Mouse (Mus musculus) kidney, embryonic 16.5 days (tissue): ENCODE measurements around the gene Angptl4. TPM values are rescaled to one million over a fixed set of nuclear protein-coding genes. Genes with fewer than 3 reads are reported as not detected.

Source experiments
- ATAC-seq: fragments of 200-750 bp; cut with Nextera tagmentation; 2 replicates; pipeline ENCODE4 v1.8.0; 2017; ENCODE audit warnings: moderate TSS enrichment; ENCODE audit not compliant: low FRiP score, low TSS enrichment
- H3K27ac ChIP-seq: fragments of 300-500 bp; sonication (generic); 2 replicates; pipeline ENCODE4 v1.5.1; 2014; ENCODE audit warnings: low read length
- H3K27me3 ChIP-seq: fragments of 300-500 bp; sonication (generic); 2 replicates; pipeline ENCODE4 v1.6.1; 2014; ENCODE audit warnings: low read length, control low read depth, mixed read lengths; ENCODE audit not compliant: insufficient read depth
- H3K36me3 ChIP-seq: fragments of 300-500 bp; sonication (generic); 2 replicates; pipeline ENCODE4 v1.6.1; 2014; ENCODE audit warnings: low read length, control low read depth, mixed read lengths; ENCODE audit not compliant: insufficient read depth
- H3K4me1 ChIP-seq: fragments of 300-500 bp; sonication (generic); 2 replicates; pipeline ENCODE4 v1.6.1; 2014; ENCODE audit warnings: low read length, control low read depth, mixed read lengths; ENCODE audit not compliant: insufficient read depth
- H3K4me2 ChIP-seq: fragments of 300-500 bp; sonication (generic); replicated peaks from 2 replicates; pipeline ENCODE4 v1.6.1; 2014; ENCODE audit warnings: low read depth, low read length
- H3K4me3 ChIP-seq: fragments of 300-500 bp; sonication (generic); 2 replicates; pipeline ENCODE4 v1.5.1; 2014; ENCODE audit warnings: mild to moderate bottlenecking, low read length
- H3K9ac ChIP-seq: fragments of 300-500 bp; sonication (generic); replicated peaks from 2 replicates; pipeline ENCODE4 v1.6.1; 2014; ENCODE audit warnings: low read length
- H3K9me3 ChIP-seq: fragments of 300-500 bp; sonication (generic); 2 replicates; pipeline ENCODE4 v1.6.1; 2016; ENCODE audit warnings: low read length, control low read depth
- whole genome bisulfite sequencing: fragments of 180-500 bp; shearing (Covaris S2); extraction: QIAGEN DNeasy Blood & Tissue Kit; methylation state at CpG from one replicate; pipeline ENCODE4 v1.1.7; 2014; 5-methylcytosine and 5-hydroxymethylcytosine counted together
- polyA plus RNA-seq: library from polyadenylated mRNA; unstranded; fragments of >200 nt; fragmentation: Nextera tagmentation; extraction: Ambion mirVana; gene quantifications from 2 replicates; pipeline ENCODE4 v1.2.1, GENCODE M21; 2015

Gene Angptl4
- polyA plus RNA-seq, 1 experiment from 2014 or later: 29.5 TPM

DNA sequence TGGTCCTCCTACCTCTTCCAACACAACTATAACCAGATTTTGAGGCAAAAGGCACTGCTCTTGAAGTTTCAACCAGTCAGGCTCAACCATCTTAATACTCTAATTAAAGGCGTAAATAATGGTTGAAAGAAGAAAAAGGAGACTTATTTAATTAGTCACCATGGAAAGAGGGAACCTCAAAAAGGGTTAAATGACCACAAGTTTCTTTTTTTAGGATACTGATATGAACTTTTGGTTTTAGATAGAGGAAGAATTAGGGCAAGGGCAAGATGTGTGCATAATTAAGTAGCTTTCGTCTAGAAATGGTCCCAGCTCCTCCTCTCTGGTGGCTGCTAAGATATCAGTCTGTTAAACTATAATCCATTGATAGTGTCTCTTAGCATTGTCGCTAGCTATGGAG, 15.2 kb downstream of the Angptl4 start:
- Histone ChIP-seq H3K9ac (no peak overlapping the region), H3K4me3 (no peak overlapping the region), H3K27me3 (no peaks in the 10 kb centered on the region), H3K4me2 (no peak overlapping the region), H3K9me3 (no peaks in the 10 kb centered on the region), H3K4me1 (no peaks in the 10 kb centered on the region), H3K36me3 (no peaks in the 10 kb centered on the region), H3K27ac (no peak overlapping the region)
- no peak for ATAC-seq
- 63% methylated on average over 3 of the region's 3 CpGs for WGBS

DNA sequence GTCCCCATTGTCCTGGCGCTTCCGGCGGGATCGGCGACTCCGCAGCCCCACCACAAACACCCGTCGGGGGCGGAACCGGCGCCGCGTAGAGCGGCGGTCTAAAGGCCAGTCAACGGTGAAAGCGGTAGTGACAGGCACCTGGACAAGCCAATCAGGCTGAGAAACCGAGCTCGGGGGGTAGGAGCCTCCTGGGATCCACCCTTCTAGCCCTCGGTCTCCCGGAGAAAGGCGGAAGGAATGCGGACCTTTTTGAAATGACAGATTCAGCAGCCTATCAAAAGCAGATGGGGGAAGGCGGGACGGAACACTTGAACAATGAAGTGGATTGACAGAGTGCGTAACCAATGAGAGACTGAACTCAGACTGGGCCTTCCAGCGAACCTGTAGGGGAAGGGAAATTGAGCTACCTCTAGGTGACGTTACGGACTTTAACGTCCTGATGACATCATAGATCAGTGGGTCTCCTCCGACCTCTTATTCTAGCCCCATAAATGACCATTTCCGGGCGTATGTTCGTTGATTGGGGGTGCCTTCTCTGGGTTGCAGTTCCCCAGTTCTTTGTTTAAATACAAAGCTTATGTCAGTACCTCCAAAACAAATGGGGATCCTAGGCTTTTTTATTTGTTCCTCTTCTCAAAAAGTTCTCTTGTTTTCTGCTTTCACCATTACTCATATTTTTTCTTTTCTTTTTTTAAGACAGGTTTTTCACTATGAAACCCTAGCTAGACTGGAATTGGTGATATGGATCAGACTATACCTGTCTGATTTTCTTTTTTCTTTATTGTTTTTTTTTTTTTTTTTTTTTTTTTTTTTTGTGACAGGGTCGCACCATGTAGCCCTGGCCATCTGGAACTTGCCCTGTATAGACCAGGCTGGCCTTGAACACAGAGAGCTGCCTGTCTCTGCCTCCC, 21.1 kb downstream of the Angptl4 start, which contains the start of gene Rab11b:
Gene Rab11b, minus strand, starts transcription at position 276 of the 911 bp plus-strand sequence.
- 2% methylated on average over 35 of the region's 35 CpGs for WGBS

DNA sequence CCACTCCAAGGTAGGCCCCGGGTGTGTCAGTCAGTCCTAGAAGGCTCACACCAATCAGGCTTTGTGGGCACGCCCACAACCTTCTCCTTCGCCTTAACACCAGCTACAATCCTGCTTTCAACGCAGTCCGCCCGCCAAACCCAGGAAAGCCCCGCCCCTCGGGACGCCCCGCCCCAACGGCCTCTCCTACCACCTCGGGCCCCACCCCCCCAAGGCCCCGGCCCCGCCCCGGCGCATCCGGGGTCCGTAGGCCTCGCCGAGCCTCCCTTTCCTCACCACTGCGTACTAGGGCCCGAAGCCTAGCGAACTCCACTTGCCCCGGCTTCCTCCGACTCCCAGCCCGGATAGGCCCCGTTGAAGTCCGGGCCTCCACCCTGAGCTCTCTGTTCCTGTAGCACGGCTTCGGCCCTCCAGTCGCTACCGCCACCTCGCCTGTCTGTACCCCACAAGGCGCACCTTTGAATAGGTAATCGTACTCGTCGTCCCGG, 21.8 kb downstream of the Angptl4 start:
- Histone ChIP-seq H3K4me3 (peak overlapping the region; percentile 74), H3K9ac (peak overlapping the region; percentile 98)
- under 1% methylated on average over 24 of the region's 38 CpGs for WGBS

More for the DNA sequence above, 21.1 kb downstream of the Angptl4 start, which contains the start of gene Rab11b:
- Histone ChIP-seq H3K27me3 (no peaks in the 10 kb centered on the region), H3K4me2 (peak within 1 kb of the TSS; percentile 90), H3K9me3 (no peaks in the 10 kb centered on the region), H3K36me3 (peaks cover 2% of the 10 kb centered on the region; the same call in 1 of the 2 replicates), H3K9ac (peak within 1 kb of the TSS; percentile 98), H3K27ac (peak within 1 kb of the TSS; percentile 100), H3K4me1 (peaks cover 39% of the 10 kb centered on the region), H3K4me3 (peak within 1 kb of the TSS; percentile 74)
- ATAC-seq: peak; percentile 100

DNA sequence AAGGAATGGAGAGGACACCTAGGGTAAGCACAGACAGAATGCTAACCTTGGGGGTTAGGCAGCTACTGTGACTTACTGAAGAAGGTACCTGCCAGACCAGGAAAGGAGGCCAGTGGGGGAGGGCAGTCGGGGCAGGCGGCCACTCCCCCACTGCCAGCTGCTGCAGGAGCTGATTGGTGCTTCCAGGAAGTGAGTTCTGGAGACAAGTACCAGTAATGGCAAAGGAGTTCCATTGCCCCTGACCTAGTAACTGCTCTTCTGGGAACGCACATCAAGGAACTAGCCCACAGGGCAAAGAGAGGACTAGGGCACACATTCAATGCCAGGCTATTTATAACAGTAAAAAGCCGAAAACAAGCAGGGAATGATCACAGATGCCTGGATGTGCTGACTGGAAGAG, 24.4 kb downstream of the Angptl4 start:
- H3K4me2 ChIP-seq: no peak overlapping the region
- no peak overlapping the region for H3K27ac ChIP-seq
- 51% methylated on average over 4 of the region's 4 CpGs for WGBS
- no peaks in the 10 kb centered on the region for H3K27me3 ChIP-seq
- no peak overlapping the region for H3K4me3 ChIP-seq
- ATAC-seq: no peak
- H3K9ac ChIP-seq: no peak overlapping the region
- peaks cover 42% of the 10 kb centered on the region for H3K4me1 ChIP-seq
- H3K9me3 ChIP-seq: no peaks in the 10 kb centered on the region
- H3K36me3 ChIP-seq: peaks cover 3% of the 10 kb centered on the region; the same call in 1 of the 2 replicates

More for the DNA sequence above, 21.8 kb downstream of the Angptl4 start:
- peak; percentile 91 for ATAC-seq
- Histone ChIP-seq H3K36me3 (peaks cover 3% of the 10 kb centered on the region; the same call in 1 of the 2 replicates), H3K27ac (peak overlapping the region; percentile 100), H3K9me3 (no peaks in the 10 kb centered on the region), H3K27me3 (no peaks in the 10 kb centered on the region), H3K4me2 (peak overlapping the region; percentile 90), H3K4me1 (peaks cover 42% of the 10 kb centered on the region)

DNA sequence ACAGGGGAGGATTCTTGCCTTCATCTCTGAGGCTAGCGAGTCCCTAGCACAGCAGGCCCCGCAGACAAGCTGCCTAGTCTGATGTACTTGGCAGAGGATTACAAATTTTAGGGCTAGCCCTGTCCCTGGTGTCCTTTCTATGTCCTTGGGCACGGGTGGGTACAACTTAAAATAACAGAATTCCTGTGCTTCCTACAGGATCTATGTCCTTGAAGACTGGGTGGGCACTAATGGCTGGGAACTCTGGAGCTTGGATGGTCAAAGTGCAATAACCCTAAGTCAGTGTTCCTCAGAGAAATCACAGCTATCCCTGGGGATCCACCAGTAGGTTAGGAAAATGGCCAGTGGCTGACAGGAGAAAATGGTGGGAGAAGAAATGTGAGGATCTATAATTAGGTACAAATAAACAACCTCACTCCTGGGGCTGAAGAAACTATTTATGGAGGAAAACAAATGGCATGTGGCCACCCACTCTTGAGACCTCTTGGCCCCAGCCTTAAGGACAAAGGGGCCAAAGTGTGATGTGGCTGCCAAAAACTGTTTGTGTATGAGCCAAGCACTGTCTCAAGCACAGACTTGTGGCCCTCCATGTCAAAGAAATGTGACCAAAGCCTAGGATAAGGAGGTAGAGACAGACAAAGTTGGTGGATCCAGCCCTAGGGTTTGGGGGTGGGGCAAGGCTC, 25.4 kb downstream of the Angptl4 start:
- no peak overlapping the region for H3K4me2 ChIP-seq
- H3K9me3 ChIP-seq: no peaks in the 10 kb centered on the region
- WGBS: 86% methylated on average over 3 of the region's 3 CpGs
- ATAC-seq: no peak
- H3K27me3 ChIP-seq: no peaks in the 10 kb centered on the region
- no peak overlapping the region for H3K9ac ChIP-seq
- peaks cover 4% of the 10 kb centered on the region; the same call in 1 of the 2 replicates for H3K36me3 ChIP-seq
- peak overlapping the region; percentile 30; the same call in 1 of the 2 replicates for H3K27ac ChIP-seq
- no peak overlapping the region for H3K4me3 ChIP-seq
- H3K4me1 ChIP-seq: peaks cover 42% of the 10 kb centered on the region

DNA sequence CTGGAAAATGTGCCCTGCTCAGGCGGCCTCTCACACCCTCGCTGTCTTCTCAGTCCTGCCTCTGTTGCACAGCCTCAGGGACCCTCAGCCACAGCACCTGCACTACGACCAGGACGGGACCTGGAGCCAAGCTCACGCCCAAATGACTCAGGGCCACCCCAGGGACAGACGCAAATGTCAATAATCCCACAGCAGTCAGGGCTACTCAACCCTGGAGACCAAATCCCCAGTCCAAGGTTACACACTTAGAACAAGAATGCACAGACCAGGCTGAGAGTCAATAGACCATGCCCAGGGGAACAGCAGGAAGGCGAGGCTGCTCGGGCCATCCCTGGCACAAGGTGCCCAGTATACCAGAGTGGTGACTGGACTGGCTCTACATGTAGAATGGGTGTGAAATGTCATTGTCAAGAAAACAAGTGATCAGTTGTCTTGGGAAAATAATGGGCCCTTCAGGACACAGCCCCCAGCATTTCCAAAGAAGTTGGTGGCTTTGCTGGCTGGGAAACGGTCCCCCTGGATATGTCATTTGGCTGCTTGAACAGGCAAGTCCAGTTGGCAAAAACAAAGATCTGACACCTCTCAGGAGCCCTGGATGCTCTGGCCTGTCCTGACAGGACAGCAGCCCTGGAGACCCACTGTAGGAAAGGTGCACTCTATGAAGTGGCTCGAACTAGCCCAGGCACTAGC, 26.1 kb downstream of the Angptl4 start:
- Histone ChIP-seq H3K4me2 (no peak overlapping the region), H3K4me1 (peaks cover 42% of the 10 kb centered on the region), H3K27me3 (no peaks in the 10 kb centered on the region), H3K4me3 (no peak overlapping the region), H3K9ac (0 out of 2 replicates have a peak overlapping the region, but pooled peaks have one; percentile 7), H3K27ac (peak overlapping the region; percentile 51; the same call in 1 of the 2 replicates), H3K36me3 (peaks cover 10% of the 10 kb centered on the region), H3K9me3 (no peaks in the 10 kb centered on the region)
- WGBS: 73% methylated on average over 10 of the region's 10 CpGs
- ATAC-seq: no peak

GRCm38 (mm10) chr17:33754656-33755055, 27.0 kb downstream of the Angptl4 start:
- WGBS: 68% methylated on average over 1 of the region's 1 CpGs
- Histone ChIP-seq H3K27ac (no peak overlapping the region), H3K9ac (no peak overlapping the region), H3K4me3 (no peak overlapping the region), H3K27me3 (no peaks in the 10 kb centered on the region), H3K9me3 (no peaks in the 10 kb centered on the region), H3K36me3 (peaks cover 18% of the 10 kb centered on the region), H3K4me1 (peaks cover 42% of the 10 kb centered on the region), H3K4me2 (no peak overlapping the region)
- no peak for ATAC-seq

GRCm38 (mm10) chr17:33752297-33752696, 29.3 kb downstream of the Angptl4 start:
- no peak overlapping the region for H3K27ac ChIP-seq
- WGBS: 99% methylated on average over 2 of the region's 2 CpGs

GRCm38 (mm10) chr17:33751181-33751580, 30.4 kb downstream of the Angptl4 start:
- Histone ChIP-seq H3K36me3 (peaks cover 43% of the 10 kb centered on the region), H3K4me1 (peaks cover 10% of the 10 kb centered on the region), H3K27ac (no peak overlapping the region), H3K4me3 (no peak overlapping the region), H3K27me3 (no peaks in the 10 kb centered on the region), H3K9ac (no peak overlapping the region), H3K9me3 (no peaks in the 10 kb centered on the region), H3K4me2 (no peak overlapping the region)
- ATAC-seq: no peak

More at GRCm38 (mm10) chr17:33752297-33752696, 29.3 kb downstream of the Angptl4 start:
- Histone ChIP-seq H3K9me3 (no peaks in the 10 kb centered on the region), H3K27me3 (no peaks in the 10 kb centered on the region), H3K9ac (no peak overlapping the region), H3K36me3 (peaks cover 40% of the 10 kb centered on the region), H3K4me1 (peaks cover 21% of the 10 kb centered on the region), H3K4me3 (no peak overlapping the region), H3K4me2 (no peak overlapping the region)
- no peak for ATAC-seq
